Mouse (Mus musculus): ENCODE results near the gene Cnn3.

- TF ChIP-seq CTCF (IDR thresholded peaks at IDR 0.05; ENCODE audit: low read depth, low read length) (no peak), POLR2A (IDR thresholded peaks at IDR 0.05; ENCODE audit: extremely low read depth, insufficient read depth, low read length) (no peak)
These were observed 57.2 kb downstream of the Cnn3 start for GRCm38 (mm10) chr3:121483266-121484161.

Data from liver, adult 2 months (tissue).